Mouse (Mus musculus) right cerebral cortex, postnatal 4 days (tissue): Measurements from ENCODE around the gene Nkain4.

Experiments
- DNase-seq: peaks from one replicate; pipeline ENCODE4 v3.0.0-alpha.2; 2022

The Nkain4 gene

DNA sequence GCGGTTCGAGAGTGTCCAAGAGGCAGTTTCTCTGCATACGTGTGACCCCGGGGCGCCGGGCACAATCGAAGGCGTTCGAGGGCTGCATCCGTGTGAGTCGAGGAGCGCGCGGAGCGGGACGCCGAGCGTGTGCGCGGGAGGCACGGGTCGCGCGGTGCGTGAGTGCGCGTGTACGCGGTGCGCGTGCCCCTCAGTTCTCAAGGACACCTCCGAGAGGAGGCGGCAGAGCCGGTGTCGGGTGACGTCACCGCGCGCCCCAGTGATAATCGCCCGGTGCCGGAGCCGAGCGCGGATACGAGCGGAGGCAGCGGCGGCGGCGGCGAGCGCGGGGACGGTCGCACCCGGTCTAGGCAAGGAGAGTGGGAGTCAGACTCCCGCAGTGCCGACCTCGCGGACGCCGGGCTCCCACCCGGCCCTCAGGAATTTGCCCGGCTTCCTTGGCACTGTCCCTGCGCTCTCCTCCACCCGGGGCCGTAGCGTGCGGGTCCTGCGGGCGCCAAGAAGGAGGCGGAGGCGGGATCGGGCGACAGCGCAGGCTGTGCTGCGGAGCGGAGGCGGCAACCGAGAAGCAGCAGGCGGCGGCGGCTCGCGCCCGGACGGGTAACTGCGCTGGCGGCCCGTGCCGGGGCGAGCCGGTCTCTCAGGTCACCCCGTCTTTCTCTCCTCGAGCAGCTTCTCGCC, 61.5 kb downstream of the Nkain4 start:
- peak; percentile 98 for DNase-seq

DNA sequence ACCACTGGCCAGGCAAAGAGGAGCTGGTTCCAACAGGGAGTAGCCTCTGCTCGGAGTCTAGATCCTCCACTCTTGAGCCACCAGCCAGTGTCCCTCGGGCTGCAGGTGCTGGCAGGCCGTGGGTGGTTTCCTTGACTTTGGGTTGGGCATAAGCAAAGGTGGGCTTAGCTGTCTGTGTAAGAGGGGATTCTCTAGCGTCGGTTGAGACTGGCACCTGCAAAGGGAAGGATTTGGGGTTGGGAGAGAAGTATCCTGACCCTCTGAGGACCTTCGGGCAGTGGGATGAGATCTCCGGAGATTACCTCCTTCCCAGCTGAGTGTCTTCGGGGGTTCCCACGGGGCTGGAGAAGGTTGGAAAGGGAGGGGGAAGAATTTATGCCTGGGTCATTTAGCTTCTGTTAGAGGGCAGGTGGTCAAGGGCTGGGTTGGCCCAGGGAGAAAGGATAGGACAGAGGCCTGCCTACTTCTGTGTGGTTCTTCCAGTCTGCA, 62.6 kb downstream of the Nkain4 start:
- no peak for DNase-seq

- DNase-seq: peak; percentile 75
Observed at GRCm38 (mm10) chr2:180891075-180891834, 63.2 kb downstream of the Nkain4 start.

- DNase-seq: peak; percentile 37
Observed at GRCm38 (mm10) chr2:180890422-180891074, 64.0 kb downstream of the Nkain4 start.

GRCm38 (mm10) chr2:180889921-180890280, 64.6 kb downstream of the Nkain4 start:
- DNase-seq: no peak

GRCm38 (mm10) chr2:180889271-180889920, 65.1 kb downstream of the Nkain4 start:
- DNase-seq: no peak

GRCm38 (mm10) chr2:180885270-180885669, 69.2 kb downstream of the Nkain4 start:
- DNase-seq: no peak
